Mouse (Mus musculus) brain, embryonic 14.5 days (tissue): ENCODE measurements around the gene Tifa.

Experiments used
- CTCF ChIP-seq: fragments of 200-500 bp; IDR thresholded peaks from 2 replicates; pipeline ENCODE4 v1.5.1; 2012; ENCODE audit warnings: inconsistent platforms, mild to moderate bottlenecking, moderate library complexity, borderline replicate concordance; ENCODE audit not compliant: insufficient read depth, insufficient read length; ENCODE audit errors: extremely low read depth
- POLR2A ChIP-seq: fragments of 200-500 bp; IDR thresholded peaks from 2 replicates; pipeline ENCODE4 v1.6.1; 2012; ENCODE audit warnings: mild to moderate bottlenecking, inconsistent platforms, borderline replicate concordance; ENCODE audit not compliant: poor library complexity, insufficient read depth, insufficient read length, severe bottlenecking; ENCODE audit errors: extremely low read depth

- TF ChIP-seq CTCF (no peak), POLR2A (no peak)
These were observed 85.5 kb downstream of the Tifa start for GRCm38 (mm10) chr3:127875059-127875458.
